Mouse (Mus musculus): ENCODE results near the gene Lgals3bp. TPM values are rescaled to one million over a fixed set of nuclear protein-coding genes. Genes with fewer than 3 reads are reported as not detected.

The Lgals3bp gene
- total and polyA plus RNA-seq, 3 experiments: 3.0 to 18.3 TPM; not detected in 1

- Histone ChIP-seq H3K4me1 (ENCODE audit: control insufficient read depth in 1 of 2, insufficient read depth in 2 of 2, low read length in 2 of 2) (no peaks in the 10 kb centered on the region), H3K36me3 (ENCODE audit: control insufficient read depth in 1 of 2, insufficient read depth in 2 of 2, low read length in 2 of 2) (no peaks in the 10 kb centered on the region), H3K79me2 (ENCODE audit: control insufficient read depth, insufficient read depth, low read length, poor library complexity) (no peaks in the 10 kb centered on the region), H3K9me3 (replicated peaks; ENCODE audit: insufficient read depth, low read length) (no peaks in the 10 kb centered on the region), H3K4me3 (ENCODE audit: control insufficient read depth in 1 of 2, insufficient read depth in 1 of 2, low read depth in 2 of 2, low read length in 2 of 2) (no peak overlapping the region), H3K27me3 (ENCODE audit: control insufficient read depth in 1 of 2, insufficient read depth in 2 of 2, low read length in 2 of 2) (no peaks in the 10 kb centered on the region), H3K27ac (ENCODE audit: control insufficient read depth, low read depth, low read length) (no peak overlapping the region), H3K9ac (ENCODE audit: control insufficient read depth, low read depth, low read length, poor library complexity, severe bottlenecking) (no peak overlapping the region)
- TF ChIP-seq NELFE (IDR thresholded peaks at IDR 0.05; ENCODE audit: low read depth, low read length) (no peak), TBP (IDR thresholded peaks at IDR 0.05; ENCODE audit: low read depth, low read length) (no peak), GATA1 (IDR thresholded peaks at IDR 0.05; ENCODE audit: low read depth, low read length) (no peak), USF1 (IDR thresholded peaks at IDR 0.05; ENCODE audit: low read depth, low read length) (no peak), ETS1 (IDR thresholded peaks at IDR 0.05; ENCODE audit: low read depth, low read length) (no peak), TCF12 (IDR thresholded peaks at IDR 0.05; ENCODE audit: low read depth, low read length) (no peak), SMC3 (IDR thresholded peaks at IDR 0.05; ENCODE audit: low read depth, low read length) (no peak), MAX (IDR thresholded peaks at IDR 0.05; ENCODE audit: low read length) (no peak), EP300 (IDR thresholded peaks at IDR 0.05; ENCODE audit: low read depth in 1 of 2, low read length in 2 of 2) (no peak), ZMIZ1 (IDR thresholded peaks at IDR 0.05; ENCODE audit: low read depth, low read length) (no peak), HCFC1 (IDR thresholded peaks at IDR 0.05; ENCODE audit: low read depth, low read length) (no peak), E2F4 (IDR thresholded peaks at IDR 0.05; ENCODE audit: borderline replicate concordance, low read depth, low read length) (no peak), MEF2A (IDR thresholded peaks at IDR 0.05; ENCODE audit: extremely low read depth, insufficient replicate concordance, low read depth, low read length, poor library complexity, severe bottlenecking) (no peak), KAT2A (conservative IDR thresholded peaks at IDR 0.05; ENCODE audit: low read depth, low read length) (no peak)
- DNase-seq (ENCODE audit: low read depth, low spot score): no peak
These were observed 46.5 kb upstream of the Lgals3bp start for GRCm38 (mm10) chr11:118448385-118448784.

GRCm38 (mm10) chr11:118447346-118447745 lies 45.5 kb upstream of the Lgals3bp start:
- Histone ChIP-seq H3K4me3 (ENCODE audit: control insufficient read depth in 1 of 2, insufficient read depth in 1 of 2, low read depth in 2 of 2, low read length in 2 of 2) (no peak overlapping the region), H3K4me1 (ENCODE audit: control insufficient read depth in 1 of 2, insufficient read depth in 2 of 2, low read length in 2 of 2) (no peaks in the 10 kb centered on the region)

More at GRCm38 (mm10) chr11:118447346-118447745, 45.5 kb upstream of the Lgals3bp start:
- Histone ChIP-seq H3K79me2 (ENCODE audit: control insufficient read depth, insufficient read depth, low read length, poor library complexity) (no peaks in the 10 kb centered on the region), H3K27ac (ENCODE audit: control insufficient read depth, low read depth, low read length) (no peak overlapping the region), H3K9ac (ENCODE audit: control insufficient read depth, low read depth, low read length, poor library complexity, severe bottlenecking) (no peak overlapping the region), H3K36me3 (ENCODE audit: control insufficient read depth in 1 of 2, insufficient read depth in 2 of 2, low read length in 2 of 2) (no peaks in the 10 kb centered on the region), H3K9me3 (replicated peaks; ENCODE audit: insufficient read depth, low read length) (no peaks in the 10 kb centered on the region), H3K27me3 (ENCODE audit: control insufficient read depth in 1 of 2, insufficient read depth in 2 of 2, low read length in 2 of 2) (no peaks in the 10 kb centered on the region)
- DNase-seq (ENCODE audit: low read depth, low spot score): no peak
- TF ChIP-seq RAD21 (IDR thresholded peaks at IDR 0.05; ENCODE audit: low read depth, low read length) (no peak), JUND (IDR thresholded peaks at IDR 0.05; ENCODE audit: low read depth, low read length) (no peak), SIN3A (IDR thresholded peaks at IDR 0.05; ENCODE audit: low read length) (no peak), NELFE (IDR thresholded peaks at IDR 0.05; ENCODE audit: low read depth, low read length) (no peak), MAX (IDR thresholded peaks at IDR 0.05; ENCODE audit: low read length) (no peak), KAT2A (conservative IDR thresholded peaks at IDR 0.05; ENCODE audit: low read depth, low read length) (no peak), GABPA (IDR thresholded peaks at IDR 0.05; ENCODE audit: low read depth, low read length) (no peak), TAL1 (IDR thresholded peaks at IDR 0.05; ENCODE audit: low read length) (no peak), ZNF384 (IDR thresholded peaks at IDR 0.05; ENCODE audit: low read depth, low read length) (no peak), E2F4 (IDR thresholded peaks at IDR 0.05; ENCODE audit: borderline replicate concordance, low read depth, low read length) (no peak), ZC3H11A (IDR thresholded peaks at IDR 0.05; ENCODE audit: low read depth, low read length) (no peak), ZMIZ1 (IDR thresholded peaks at IDR 0.05; ENCODE audit: low read depth, low read length) (no peak), POLR2A (IDR thresholded peaks at IDR 0.05; ENCODE audit: control insufficient read depth in 1 of 2, insufficient read depth in 1 of 2, low read depth in 1 of 2, low read length in 2 of 2, poor library complexity in 1 of 2) (no peak), CTCF (IDR thresholded peaks at IDR 0.05 in 2 of 3, conservative IDR thresholded peaks at IDR 0.05 in 1 of 3; ENCODE audit: control insufficient read depth in 1 of 3, insufficient read depth in 1 of 3, low read depth in 2 of 3, low read length in 3 of 3, poor library complexity in 1 of 3, severe bottlenecking in 1 of 3) (no peak), POLR2AphosphoS2 (IDR thresholded peaks at IDR 0.05; ENCODE audit: low read length) (no peak), ETS1 (IDR thresholded peaks at IDR 0.05; ENCODE audit: low read depth, low read length) (no peak), NRF1 (IDR thresholded peaks at IDR 0.05; ENCODE audit: insufficient read depth, low read depth, low read length, poor library complexity, severe bottlenecking) (no peak), TBP (IDR thresholded peaks at IDR 0.05; ENCODE audit: low read depth, low read length) (no peak)

All from MEL (cell line).